Mouse (Mus musculus) thymus, postnatal 4 days (tissue): ENCODE measurements around the gene Prdm13.
A peak's percentile ranks its signal among the peaks of the same experiment; 100 is the strongest.

Experiments
- DNase-seq: peaks from one replicate; pipeline ENCODE4 v3.0.0; 2021

The Prdm13 gene

GRCm38 (mm10) chr4:21685595-21686091, at the start of gene Prdm13:
Prdm13 (minus strand) TSS chr4:21685963.
- peak; percentile 12 for DNase-seq

GRCm38 (mm10) chr4:21727615-21728165, 41.9 kb upstream of the Prdm13 start, which contains the start of gene Ccnc:
Ccnc (plus strand) TSS chr4:21727701.
- DNase-seq = peak; percentile 91

DNA sequence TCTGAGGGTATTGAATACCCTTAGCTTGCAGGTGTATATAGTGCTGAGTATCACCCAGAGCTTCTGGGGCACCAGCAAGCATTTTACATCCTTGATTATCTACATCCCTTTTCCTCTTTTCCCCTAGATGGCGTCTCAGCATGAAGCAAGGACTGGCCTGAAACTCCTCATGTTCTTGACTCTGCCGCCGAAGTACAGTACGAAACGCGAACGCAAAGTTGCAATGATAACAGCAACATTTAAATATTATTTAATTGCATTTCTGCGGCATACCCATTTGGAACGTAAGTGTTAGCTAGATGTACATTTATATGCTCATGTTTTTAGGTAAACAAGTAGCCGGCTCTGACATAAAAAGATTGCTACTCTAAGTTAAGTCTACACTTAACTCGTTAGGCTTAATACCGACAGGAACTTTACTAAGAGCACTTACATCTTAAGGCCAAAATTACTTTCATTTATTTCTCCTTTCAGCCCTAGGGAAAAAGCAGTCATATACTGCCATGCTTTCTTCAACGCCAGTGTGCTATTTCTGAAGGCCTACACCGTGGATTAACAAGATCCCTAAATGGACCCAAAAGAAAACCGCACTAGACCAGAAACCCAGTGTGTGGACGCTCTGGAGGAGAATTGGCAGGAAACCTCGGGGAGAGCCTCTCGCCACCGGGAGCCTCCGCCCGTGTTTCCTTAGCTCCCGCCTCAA, 41.3 kb upstream of the Prdm13 start:
- peak; percentile 24 for DNase-seq

GRCm38 (mm10) chr4:21722752-21723334, 37.1 kb upstream of the Prdm13 start:
- DNase-seq = no peak

GRCm38 (mm10) chr4:21712147-21712546, 26.4 kb upstream of the Prdm13 start:
- DNase-seq = peak; percentile 78

- no peak for DNase-seq
Measured at GRCm38 (mm10) chr4:21705046-21705445, 19.3 kb upstream of the Prdm13 start.

DNA sequence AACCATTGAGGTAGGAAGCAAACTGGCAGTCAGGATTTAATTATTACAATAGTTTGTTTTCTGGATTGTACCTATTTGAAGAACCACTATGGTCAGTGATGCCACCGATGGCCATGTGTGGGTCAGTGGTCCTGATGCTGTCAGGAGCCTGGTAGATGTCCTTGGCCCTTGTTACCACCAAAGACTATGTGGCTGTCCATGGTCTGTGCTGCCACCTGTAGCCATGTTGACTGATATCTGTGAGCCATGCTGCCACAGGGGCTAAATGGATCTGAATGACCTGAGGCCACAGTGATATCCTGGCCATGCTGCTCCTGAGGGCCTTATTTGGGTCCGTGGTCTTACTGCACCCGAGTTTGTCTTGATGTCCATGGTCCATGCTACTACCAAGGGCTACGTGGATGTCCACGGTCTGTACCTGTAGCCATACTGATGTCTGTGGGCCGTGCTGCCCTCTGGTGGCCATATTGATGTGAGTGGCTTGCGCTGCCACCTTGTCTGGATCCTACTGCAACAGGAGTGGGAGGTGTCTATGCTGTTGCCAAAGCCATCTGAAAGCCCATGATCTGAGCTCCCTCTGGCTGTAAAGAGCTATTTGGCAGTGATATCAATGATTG, 10.0 kb upstream of the Prdm13 start:
- DNase-seq = peak; percentile 81

DNA sequence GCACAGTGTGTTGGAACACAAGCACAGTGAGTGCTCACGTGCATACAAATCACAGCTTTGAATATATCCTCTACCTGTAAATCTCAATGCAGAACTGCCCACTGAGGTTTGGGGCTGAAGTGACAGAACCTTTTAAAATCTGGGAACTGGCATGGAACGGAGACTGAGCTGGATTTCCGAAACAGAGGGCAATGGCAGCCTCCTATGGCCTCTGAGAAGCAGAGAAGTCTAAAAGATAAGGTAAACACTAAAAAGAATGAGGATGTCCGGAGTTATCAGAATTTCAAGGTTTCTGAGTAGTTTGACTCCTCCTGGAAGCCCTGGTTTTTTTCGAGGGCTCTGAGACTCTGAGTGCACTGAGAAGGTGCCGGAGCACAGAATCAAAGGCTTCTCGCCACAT, 4.5 kb upstream of the Prdm13 start:
- no peak for DNase-seq

GRCm38 (mm10) chr4:21689492-21689941, 3.8 kb upstream of the Prdm13 start:
- DNase-seq = no peak

GRCm38 (mm10) chr4:21688703-21689200, 3.0 kb upstream of the Prdm13 start:
- peak; percentile 19 for DNase-seq

DNA sequence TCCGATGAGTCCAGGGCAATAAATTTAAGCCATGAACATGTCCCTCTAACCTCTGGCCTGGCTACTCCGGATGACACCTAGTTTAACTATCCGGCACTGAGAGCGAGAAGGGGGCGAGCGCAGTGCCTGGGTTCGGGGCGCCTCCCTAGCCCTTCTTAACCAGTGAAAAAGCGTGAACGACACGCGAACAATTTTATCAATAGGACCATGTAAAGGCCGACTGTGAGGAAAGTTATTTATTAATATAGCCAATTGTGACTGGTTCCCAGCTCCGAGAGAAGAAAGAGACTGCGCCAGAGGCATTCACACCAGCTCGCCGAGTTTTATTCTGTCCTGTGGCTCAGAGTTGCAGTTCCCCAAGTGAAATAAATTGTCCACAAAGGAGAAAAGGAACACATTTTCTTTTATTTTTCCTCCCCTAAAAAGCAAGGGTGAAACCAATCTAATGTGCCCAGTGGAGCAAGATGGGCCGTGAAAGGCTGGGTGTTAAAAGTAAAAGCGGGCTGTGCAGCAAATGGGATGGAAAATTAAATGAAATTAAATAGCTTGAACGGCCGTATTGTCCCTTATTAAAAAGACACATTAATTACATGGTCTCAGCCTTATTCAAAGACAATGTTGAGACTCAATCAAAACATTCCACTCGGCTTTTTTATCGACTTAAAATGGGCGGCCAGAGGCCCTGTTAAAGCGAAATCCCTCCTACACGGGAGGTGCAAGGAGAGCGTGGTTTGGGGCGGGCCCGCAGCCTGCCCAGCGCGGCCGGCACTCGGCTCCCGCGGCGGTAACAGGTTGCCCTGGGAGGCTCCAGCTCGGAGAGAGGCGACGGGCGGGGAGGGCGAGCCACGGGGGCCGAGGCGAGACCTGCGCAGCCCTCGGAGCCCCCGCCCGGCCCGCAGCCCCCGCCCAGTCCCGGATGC, 2.3 kb upstream of the Prdm13 start:
- peak; percentile 10 for DNase-seq

GRCm38 (mm10) chr4:21686934-21687333, 1.2 kb upstream of the Prdm13 start:
- no peak for DNase-seq

DNA sequence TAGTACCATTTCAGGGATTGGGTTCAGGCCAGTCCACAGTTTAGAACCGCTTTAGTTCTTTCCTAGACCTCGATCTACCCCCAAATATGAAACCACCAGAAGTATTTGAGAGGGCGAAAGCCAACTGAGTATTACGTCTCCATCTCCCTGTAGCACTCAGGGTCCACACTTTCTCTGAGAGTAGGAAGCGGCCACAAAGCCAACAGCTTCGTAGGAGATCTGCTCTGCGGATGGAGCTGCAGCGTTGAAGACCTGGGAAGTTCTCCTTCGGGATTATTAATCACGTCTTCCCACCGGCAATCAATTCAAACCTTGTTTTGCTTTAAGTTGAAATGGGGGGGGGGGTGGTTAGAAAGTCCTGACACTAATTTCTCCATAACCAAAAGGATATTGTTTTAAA, 653 bp upstream of the Prdm13 start:
- no peak for DNase-seq

GRCm38 (mm10) chr4:21684341-21684970, 1.3 kb downstream of the Prdm13 start:
- DNase-seq = no peak

DNA sequence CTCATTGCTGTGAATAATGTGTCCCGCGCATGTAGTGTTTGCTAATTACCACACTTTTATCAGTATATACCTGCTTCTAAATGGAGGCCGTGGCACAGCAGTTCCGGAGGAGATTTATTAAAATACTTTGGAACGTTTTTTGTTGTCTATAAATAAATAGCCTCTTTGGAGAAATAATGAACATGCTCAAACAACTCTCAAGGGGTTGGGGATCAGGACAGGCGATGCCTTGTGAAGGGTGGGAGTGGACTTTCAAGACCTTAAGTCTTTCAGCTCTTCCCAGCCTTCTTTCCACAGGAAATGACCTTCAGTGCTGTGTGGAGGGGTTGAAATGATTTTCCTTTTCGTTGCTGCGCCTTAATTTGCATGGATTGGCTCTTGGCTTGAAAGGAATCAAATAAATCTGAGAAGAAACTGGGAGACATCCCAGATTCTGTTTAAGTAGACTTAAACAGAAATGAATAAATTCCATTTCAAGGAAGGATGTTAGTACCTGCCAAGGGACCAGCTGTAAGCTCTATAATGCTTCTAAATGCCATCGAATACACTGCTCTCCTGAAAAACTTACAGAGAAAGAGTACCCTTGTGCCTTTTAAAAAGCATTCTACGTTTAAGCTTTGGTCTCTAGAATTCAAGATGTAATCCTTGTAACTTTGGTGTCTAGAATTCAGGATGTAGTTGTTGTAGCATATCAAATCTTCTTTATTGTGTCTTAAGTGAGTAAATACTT, 3.2 kb downstream of the Prdm13 start:
- DNase-seq = no peak

GRCm38 (mm10) chr4:21680971-21681370, 4.8 kb downstream of the Prdm13 start:
- DNase-seq = no peak

DNA sequence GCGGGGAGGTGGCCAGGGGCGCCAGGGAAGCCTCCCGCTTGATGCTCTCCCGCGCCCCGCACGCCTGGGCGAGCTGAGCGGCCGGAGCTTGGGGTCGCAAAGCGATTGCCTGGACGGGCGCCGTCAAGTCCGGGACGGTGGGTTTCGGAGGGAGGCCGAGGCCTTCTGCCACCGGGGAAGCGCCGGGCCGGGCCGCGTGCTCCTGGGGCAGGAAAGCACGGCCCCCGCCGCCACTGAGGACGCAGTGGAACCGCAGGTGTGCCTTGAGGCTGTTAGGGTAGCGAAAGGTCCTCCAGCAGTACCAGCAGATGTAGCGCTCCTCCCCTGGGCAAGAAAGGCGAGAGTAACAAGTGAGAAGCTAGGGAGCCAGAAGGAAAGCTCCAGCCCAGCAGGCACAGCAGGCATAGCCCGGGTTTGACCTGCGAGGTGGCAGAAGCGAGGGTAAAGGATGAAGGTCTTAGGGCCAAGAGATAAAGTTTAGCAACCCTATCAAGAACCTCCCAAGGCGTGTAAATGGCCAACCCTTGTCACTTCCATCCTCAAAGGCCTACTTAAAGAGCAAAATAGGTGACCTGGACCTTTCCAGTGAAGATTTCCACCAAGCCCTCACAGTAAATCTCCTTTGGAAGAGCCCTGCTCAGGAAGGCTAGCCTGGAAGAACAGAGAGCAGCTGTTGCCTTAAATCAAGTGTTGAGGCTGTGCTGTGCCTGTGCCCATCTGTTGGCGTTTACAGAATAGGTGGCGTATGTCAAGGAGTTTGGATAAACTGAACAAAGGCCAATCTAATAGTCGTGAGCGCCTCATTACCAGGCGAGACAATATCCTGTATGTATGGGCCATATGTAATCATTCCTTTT, 5.9 kb downstream of the Prdm13 start:
- no peak for DNase-seq

GRCm38 (mm10) chr4:21678975-21679623, 6.7 kb downstream of the Prdm13 start:
- DNase-seq = peak; percentile 58
